Mouse (Mus musculus) common myeloid progenitor, adult 5-6 weeks (primary cell): ENCODE results near the gene Chl1. TPM values are rescaled to one million over a fixed set of nuclear protein-coding genes. Genes with fewer than 3 reads are reported as not detected.

Experiments used
- ATAC-seq: replicated peaks from 2 replicates; pipeline ENCODE4 v1.8.0; 2016; ENCODE audit warnings: low read depth, mild to moderate bottlenecking, moderate TSS enrichment, inconsistent platforms; ENCODE audit not compliant: poor library complexity, severe bottlenecking
- total RNA-seq: library from RNA; stranded (forward); fragments of 200-1000, 187-1606 nt; gene quantifications from 2 replicates; pipeline ENCODE4 v1.2.3, GENCODE M21; 2017

The Chl1 gene
- total RNA-seq, 1 experiment from 2014 or later: not detected

DNA sequence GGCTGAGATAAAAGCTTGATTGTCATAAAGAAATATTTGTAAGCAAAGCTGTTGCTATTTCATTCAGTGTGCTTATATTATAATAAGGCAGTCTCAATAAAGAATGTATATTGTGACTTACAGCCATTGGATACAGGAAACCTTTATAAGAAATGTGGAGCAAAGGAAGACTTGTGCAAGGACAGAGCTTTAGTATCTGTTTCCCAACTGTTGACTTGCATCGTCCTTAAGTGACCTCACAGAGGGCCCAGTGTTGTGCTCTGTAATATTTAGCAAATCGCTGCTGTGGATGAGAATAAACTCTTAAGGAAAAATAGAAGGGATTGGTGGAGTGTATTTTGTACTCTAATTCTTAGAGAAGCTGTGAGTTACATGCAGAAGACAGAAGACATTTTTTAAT is 23.6 kb downstream of the Chl1 start:
- ATAC-seq: no peak

DNA sequence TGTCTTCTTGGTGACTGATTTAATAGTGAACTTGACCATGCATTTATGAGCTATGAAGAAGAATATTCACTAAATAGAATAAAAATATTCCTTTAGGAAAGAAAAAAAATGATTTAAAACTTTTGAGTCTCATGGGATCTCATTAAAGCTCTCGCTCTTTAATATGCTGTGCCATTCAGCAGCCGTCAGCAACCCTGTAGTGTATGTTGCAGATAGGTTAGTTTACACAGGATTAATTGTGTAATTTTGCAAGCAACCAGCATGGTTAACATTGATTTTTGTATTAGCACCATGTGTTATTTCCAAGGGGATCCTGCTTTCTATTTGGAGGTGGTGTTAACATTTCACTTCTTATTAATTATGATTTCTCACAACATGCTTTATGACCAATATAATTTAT is 32.2 kb downstream of the Chl1 start:
- no peak for ATAC-seq

GRCm38 (mm10) chr6:103543753-103544152 is 33.4 kb downstream of the Chl1 start:
- ATAC-seq: no peak

GRCm38 (mm10) chr6:103546314-103546713 is 35.9 kb downstream of the Chl1 start:
- no peak for ATAC-seq

DNA sequence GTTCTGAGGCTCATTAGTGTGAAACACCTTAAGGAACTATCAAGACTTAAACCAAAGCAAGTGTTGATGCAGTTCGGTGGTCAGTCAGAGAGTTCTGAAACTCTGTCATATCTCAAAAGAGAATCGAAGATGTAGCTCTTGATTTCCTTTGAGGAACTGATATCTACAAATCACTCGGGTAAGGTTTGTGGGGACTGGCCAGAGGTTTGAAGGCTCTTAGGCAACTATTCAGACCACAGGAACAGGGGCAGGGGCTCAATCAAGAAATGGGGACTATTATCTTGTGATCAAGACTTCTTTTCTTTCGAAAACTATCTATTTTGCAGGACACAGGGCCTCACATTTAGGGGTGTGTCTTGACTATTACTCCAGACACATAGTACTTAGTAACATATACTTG is 39.5 kb downstream of the Chl1 start:
- ATAC-seq: peak; percentile 45; the same call in 1 of the 2 replicates

GRCm38 (mm10) chr6:103558037-103558893 is 47.9 kb downstream of the Chl1 start:
- ATAC-seq: no peak

GRCm38 (mm10) chr6:103558894-103559225 is 48.5 kb downstream of the Chl1 start:
- no peak for ATAC-seq

DNA sequence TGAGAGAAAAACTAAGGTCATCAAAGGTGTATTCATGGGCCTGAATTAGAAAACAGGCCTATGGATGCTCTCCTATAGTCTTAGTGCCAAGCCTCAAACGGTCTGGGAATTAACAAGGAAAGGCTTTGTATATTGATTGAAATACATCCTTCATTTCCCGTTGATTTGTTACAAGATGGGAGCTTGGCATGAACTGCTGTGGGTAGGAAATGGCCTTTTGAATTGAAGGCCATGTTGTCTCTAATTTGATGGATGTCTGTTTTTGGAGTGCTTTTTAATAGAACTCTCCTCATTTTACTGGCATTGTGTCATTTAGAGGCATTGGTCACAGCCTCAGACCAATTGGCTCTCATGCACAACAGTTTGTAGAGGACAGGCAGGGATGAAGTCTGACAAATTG is 49.0 kb downstream of the Chl1 start:
- ATAC-seq: no peak

GRCm38 (mm10) chr6:103564811-103565210 is 54.4 kb downstream of the Chl1 start:
- no peak for ATAC-seq

DNA sequence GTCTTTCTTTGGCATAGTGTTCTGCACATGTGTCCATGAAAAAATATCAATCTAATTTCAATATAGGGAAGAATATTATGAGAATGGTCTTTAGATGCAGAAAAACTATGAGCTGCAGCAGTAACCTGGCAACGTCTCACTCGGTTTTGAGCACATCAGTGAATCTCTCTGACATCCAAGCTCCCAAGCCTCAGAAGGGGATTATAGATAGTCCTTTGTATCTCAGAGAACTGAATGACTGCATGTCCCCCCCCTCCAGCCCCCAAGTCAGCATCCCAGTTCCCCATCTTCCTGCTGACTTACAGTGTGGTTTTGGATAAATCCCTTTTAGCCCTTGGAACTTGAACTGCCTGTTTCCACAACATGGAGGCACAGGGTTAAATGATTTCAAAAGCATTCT is 56.9 kb downstream of the Chl1 start:
- ATAC-seq: no peak

DNA sequence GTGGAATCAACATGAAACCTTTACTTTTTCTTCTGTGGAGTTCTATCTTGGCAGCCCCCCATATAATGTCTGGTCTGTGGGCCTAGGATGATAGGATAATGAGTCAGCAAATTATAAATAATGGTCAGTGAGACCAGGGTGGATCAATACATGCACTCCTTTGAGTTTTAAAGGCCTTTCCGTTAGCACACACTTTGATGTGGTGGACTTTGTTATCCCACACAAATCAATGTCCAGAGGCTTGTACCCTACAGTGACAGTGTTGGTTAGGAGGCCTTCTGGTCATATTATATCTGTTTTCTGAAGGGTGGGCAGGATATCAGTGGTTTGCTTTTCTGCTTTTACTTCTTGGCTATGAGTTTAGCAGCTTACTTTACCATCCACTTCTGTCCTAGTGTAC is 62.3 kb downstream of the Chl1 start:
- ATAC-seq: no peak

DNA sequence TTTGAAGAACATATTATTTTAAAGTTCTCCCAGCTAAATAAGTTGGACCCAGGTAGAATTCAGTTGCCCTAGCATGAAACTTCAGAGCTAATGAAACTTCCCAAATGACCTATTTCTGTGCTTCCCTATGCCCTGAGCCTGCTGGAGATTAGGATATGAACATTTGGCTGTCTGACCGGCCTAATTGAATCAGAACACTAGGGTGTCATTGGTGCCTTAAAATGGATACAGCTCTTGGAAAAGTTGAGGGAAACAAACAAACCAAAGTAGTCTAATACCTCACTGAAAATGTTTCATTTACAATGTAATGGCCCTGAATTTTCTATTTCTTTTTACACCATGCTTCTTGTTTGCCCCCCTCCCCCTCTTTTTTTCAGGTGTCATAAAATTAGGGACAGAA is 73.8 kb downstream of the Chl1 start:
- ATAC-seq: no peak

DNA sequence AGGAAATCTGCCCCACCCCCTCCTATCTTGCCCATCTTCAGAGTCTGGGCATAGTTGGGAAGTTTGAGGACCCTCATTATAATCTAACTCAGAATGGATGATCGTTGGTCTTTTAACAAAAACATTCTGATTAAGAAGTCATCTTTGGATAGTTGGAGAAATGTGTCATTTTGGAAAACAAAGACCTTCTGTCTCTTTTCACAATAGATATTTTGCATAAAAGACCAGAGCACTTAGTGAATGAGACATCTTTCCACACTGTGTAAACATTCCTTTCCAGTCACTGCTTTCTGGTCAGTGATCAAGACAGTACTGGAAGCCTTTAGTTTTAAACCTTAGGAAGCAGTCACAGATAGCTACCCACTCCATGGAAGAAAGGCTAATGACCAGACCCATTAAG is 75.3 kb downstream of the Chl1 start:
- no peak for ATAC-seq

DNA sequence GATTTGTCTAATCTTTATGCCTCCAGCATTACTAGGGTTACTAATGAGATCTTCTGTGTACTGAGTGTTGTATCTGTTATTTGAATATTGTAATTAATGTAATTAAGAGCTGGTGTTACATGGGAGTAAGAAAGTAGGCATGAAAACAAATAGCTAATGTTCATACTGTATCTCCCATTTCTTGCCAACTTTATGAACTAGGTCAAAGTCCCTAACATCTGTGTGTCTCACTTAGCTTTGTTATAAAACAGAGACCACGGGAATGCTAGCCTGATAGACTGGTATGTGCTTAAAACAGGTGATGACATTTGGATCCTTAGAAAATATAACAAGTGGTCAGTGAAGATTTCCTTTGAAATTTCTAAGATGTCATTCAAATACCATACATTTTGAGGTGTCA is 75.7 kb downstream of the Chl1 start:
- ATAC-seq: no peak

DNA sequence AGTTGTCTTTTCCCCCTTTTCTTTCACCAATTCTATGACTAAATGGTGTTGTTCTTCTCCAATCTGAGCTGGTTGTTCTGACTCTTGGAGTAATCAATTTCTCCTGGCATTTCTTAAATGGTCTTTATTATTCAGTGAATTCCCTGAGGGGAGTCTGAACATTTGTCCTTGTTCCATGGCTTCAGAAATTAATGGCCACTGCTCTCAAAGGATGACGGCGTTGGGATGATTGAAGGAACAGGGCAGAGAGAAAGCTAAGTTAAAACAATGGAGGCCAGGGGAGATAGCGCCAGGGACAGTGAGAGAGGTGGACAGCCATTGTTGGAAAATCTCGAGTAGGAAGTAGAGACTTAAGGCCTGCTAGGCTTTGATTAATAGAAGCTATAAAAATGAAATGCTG is 91.7 kb downstream of the Chl1 start:
- no peak for ATAC-seq

GRCm38 (mm10) chr6:103610656-103611055 is 100.3 kb downstream of the Chl1 start:
- no peak for ATAC-seq

GRCm38 (mm10) chr6:103612626-103613025 is 102.2 kb downstream of the Chl1 start:
- ATAC-seq: no peak

- no peak for ATAC-seq
These were observed 103.3 kb downstream of the Chl1 start for GRCm38 (mm10) chr6:103613714-103614113.

- ATAC-seq: no peak
These were observed 105.7 kb downstream of the Chl1 start for GRCm38 (mm10) chr6:103615924-103616602.

GRCm38 (mm10) chr6:103620880-103621279 is 110.5 kb downstream of the Chl1 start:
- ATAC-seq: no peak

DNA sequence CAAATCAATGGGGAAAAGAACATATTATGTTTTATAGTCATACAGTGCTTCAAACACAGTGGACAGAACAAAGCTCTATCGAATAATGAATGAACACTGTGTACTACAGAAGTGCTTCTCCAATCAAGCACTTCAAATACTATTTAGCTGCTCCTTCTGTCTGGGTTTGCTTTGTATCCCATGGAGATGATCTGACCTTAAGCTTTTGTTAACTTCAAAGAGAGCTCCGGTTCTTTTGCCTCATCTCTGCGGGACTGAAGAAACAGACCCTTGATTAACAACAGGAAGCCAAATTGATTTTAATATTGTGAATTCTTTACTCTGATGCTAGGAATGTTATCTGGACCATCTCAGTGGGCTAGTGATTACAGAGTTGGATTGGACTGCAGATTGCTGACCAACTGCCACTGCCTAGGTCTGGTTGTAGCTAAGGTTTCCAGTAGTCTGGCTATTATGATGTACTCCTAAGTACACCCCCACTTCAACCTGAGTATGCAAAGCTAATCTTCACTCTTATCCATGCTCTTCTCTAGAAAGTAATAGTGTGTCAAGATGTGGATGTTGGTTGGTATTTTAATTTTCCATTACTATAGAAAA is 111.8 kb downstream of the Chl1 start:
- ATAC-seq: no peak
